Mouse (Mus musculus): Measurements from ENCODE around the gene Gapt. TPM values are rescaled to one million over a fixed set of nuclear protein-coding genes. Genes with fewer than 3 reads are reported as not detected.
"Not testable (repeated sequence)": the region's sequence is repeated elsewhere in the genome, so short reads cannot be mapped to it uniquely, and the experiment has no call there.

Gene Gapt
- polyA plus RNA-seq, 1 experiment from 2014 or later: 0.59 TPM

DNA sequence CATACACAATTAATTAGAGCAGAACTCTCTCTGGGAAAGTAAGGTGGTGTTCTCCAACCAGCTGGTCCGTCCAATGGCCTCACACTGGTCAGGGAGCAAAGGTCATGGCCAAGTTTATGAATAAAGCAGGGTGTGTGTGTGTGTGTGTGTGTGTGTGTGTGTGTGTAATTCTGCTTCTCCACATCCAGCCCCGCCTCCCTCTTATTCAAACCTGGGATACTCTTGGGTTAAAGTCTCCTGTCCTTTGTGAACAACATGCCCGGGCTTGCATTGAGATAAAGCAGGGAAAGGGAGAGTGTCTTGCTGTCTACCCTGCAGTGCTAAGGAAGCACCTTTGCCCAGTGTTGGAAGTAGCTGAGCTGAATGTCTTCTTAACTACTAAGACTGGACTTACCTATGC, 35.6 kb upstream of the Gapt start:
- H3K4me1 ChIP-seq (replicated peaks): 0 out of 2 replicates have a peak, but pooled peaks cover 2% of the 10 kb centered on the region
- H3K4me3 ChIP-seq (replicated peaks): no peak overlapping the region
- no peak overlapping the region for H3K27ac ChIP-seq
- no peaks in the 10 kb centered on the region for H3K9me3 ChIP-seq
- WGBS: 37% methylated on average over 3 of the region's 3 CpGs
- no peak overlapping the region for H3K9ac ChIP-seq
- H3K4me2 ChIP-seq (replicated peaks): no peak overlapping the region
- peaks cover under 1% of the 10 kb centered on the region; the same call in 1 of the 2 replicates for H3K36me3 ChIP-seq
- H3K27me3 ChIP-seq (replicated peaks): no peaks in the 10 kb centered on the region
- ATAC-seq: no peak

DNA sequence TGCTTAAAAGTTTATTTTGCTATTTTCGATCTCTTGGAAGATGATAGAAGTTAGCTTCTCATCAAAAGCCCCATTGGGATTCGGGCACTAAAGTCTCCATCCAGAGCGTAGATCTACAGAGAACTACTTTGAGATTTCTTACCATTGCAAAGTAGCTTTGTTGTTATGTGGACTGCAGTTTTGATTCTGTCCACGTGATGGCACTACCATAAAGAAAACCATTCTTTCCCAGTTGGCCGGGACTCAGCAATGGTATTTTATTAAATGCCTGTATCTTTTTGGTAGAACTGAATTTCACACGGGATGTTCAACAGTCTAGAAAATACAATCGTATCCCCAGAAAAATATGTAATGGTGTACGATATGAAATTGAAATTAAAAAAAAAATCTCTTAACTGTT, 35.2 kb upstream of the Gapt start:
- H3K4me3 ChIP-seq (replicated peaks): no peak overlapping the region
- H3K9me3 ChIP-seq: no peaks in the 10 kb centered on the region
- H3K9ac ChIP-seq: no peak overlapping the region
- H3K4me1 ChIP-seq (replicated peaks): 0 out of 2 replicates have a peak, but pooled peaks cover 2% of the 10 kb centered on the region
- 19% methylated on average over 8 of the region's 8 CpGs for WGBS
- no peak overlapping the region for H3K4me2 ChIP-seq (replicated peaks)
- no peaks in the 10 kb centered on the region for H3K27me3 ChIP-seq (replicated peaks)
- H3K36me3 ChIP-seq: no peaks in the 10 kb centered on the region
- ATAC-seq: no peak
- no peak overlapping the region for H3K27ac ChIP-seq

DNA sequence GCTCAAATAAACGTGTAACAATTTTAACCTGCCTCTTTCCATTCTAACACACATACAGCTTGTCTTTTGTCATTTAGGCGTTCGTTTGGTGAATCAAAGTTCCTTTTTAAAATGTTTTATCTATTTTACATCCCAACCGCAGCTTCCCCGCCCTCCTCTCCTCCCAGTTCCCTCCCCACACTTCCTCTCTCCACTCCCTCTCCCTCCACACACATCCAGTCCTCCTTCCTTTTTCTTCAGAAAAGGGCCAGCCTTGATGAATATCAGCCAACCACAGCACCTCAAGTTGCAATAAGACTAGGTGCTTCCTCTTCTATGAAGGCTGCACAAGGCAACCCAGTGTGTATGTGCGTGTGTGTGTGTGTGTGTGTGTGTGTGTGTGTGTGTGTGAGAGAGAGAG, 27.5 kb upstream of the Gapt start:
- Histone ChIP-seq H3K9me3 (no peaks in the 10 kb centered on the region), H3K4me1 (replicated peaks) (no peaks in the 10 kb centered on the region), H3K9ac (no peak overlapping the region), H3K27ac (no peak overlapping the region), H3K27me3 (replicated peaks) (no peaks in the 10 kb centered on the region), H3K4me2 (replicated peaks) (no peak overlapping the region), H3K36me3 (no peaks in the 10 kb centered on the region), H3K4me3 (replicated peaks) (no peak overlapping the region)
- 68% methylated on average over 6 of the region's 6 CpGs for WGBS
- ATAC-seq: no peak

DNA sequence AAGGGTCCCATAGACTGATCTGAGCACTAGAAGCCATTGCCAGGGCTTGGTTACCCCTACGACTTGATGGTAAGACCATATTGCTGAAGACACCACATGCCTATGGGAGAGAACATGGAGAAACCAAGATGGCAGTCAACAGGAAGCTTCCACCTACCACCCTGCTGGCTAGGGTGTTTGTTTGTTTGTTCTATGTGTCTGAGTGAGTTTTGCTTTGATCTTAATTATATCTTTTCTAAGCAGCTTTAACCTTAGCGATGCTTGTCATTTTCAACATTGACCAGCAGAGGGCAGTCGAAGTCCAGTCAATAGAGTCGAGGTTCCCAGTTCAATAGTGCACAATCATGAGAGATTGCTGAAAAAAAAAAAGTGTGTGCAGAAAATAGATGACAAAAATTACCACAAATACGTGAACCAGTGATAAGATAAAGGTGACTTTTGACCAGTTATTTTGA, 25.5 kb upstream of the Gapt start:
- Histone ChIP-seq H3K9me3 (no peaks in the 10 kb centered on the region), H3K4me1 (replicated peaks) (no peaks in the 10 kb centered on the region), H3K27me3 (replicated peaks) (no peaks in the 10 kb centered on the region), H3K9ac (no peak overlapping the region), H3K36me3 (no peaks in the 10 kb centered on the region), H3K27ac (no peak overlapping the region), H3K4me2 (replicated peaks) (no peak overlapping the region), H3K4me3 (replicated peaks) (no peak overlapping the region)
- peak; percentile 23; the same call in 1 of the 2 replicates for ATAC-seq
- WGBS: 20% methylated on average over 5 of the region's 5 CpGs

DNA sequence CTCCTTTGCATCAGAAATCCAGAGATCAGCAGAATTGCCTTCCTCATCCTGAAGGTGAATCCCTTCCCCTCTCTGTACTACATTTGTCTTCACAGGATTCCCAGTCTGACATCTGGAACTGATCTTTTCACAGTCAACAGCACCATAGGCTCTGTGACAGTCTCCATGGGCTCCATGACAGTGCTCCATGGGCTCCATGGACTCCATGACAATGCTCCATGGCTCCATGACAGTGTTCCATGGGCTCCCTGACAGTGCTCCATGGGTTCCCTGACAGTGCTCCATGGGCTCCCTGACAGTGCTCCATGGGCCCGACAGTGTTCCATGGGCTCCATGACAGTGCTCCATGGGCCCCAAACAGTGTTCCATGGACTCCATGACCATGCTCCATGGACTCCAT, 12.7 kb upstream of the Gapt start:
- H3K4me3 ChIP-seq (replicated peaks): no peak overlapping the region
- H3K27ac ChIP-seq: no peak overlapping the region
- no peak for ATAC-seq
- H3K4me1 ChIP-seq (replicated peaks): no peaks in the 10 kb centered on the region
- no peak overlapping the region for H3K4me2 ChIP-seq (replicated peaks)
- no peaks in the 10 kb centered on the region for H3K36me3 ChIP-seq
- 95% methylated on average over 1 of the region's 1 CpGs for WGBS
- no peaks in the 10 kb centered on the region for H3K9me3 ChIP-seq
- H3K27me3 ChIP-seq (replicated peaks): no peaks in the 10 kb centered on the region
- no peak overlapping the region for H3K9ac ChIP-seq

DNA sequence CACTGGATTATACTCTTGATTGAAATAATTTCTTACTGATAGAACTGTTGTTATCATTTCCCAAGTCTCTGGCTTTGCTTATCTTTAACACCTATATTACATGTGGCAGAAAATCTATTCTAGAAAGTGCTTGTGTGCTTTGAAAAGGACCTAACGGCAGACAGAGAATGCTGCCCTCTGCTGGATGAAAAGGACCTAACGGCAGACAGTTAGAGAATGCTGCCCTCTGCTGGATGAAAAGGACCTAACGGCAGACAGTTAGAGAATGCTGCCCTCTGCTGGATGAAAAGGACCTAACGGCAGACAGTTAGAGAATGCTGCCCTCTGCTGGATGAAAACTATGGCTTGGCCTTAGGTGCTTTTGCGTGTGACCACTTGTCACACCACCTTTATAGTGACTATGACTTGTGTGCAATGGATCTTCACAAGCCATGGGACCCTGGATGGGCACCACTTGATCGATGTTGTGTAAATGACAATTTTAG, 11.6 kb upstream of the Gapt start:
- not testable (repeated sequence) for H3K4me1 ChIP-seq (replicated peaks); H3K4me3 ChIP-seq (replicated peaks); H3K27ac ChIP-seq; H3K9ac ChIP-seq; ATAC-seq; H3K4me2 ChIP-seq (replicated peaks); H3K27me3 ChIP-seq (replicated peaks); H3K9me3 ChIP-seq; H3K36me3 ChIP-seq
- 59% methylated on average over 6 of the region's 6 CpGs for WGBS

DNA sequence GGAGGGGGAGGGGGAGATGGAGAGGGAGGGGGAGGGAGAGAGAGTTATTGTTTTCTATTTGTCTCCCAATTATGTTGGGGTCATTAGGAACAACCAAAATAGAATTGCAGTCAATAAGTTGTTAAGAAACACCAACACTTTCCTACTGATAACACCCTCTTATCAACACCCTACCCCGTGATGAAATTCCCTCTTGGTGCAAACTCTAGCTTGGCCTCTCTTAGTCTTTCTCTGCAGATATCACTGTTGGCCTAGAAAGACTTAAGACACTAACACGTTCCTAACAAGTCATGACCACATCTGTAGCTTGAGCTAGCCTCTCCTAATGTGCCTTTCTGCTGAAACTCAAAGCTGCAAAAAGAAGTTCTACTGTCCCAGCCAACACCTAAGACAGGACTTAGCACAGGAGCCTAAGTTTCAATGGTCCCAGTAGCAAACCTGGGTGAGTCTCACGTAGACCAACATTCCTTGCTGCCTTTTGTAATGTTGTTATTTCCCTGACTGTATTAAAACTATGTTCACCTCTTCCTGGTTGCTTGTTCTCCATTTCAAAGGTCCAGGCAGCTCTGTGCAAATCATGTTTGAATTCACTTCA, 11.1 kb upstream of the Gapt start:
- Histone ChIP-seq H3K4me2 (replicated peaks) (no peak overlapping the region), H3K9ac (no peak overlapping the region), H3K9me3 (no peaks in the 10 kb centered on the region), H3K4me3 (replicated peaks) (no peak overlapping the region), H3K4me1 (replicated peaks) (no peaks in the 10 kb centered on the region), H3K27ac (no peak overlapping the region), H3K36me3 (no peaks in the 10 kb centered on the region), H3K27me3 (replicated peaks) (no peaks in the 10 kb centered on the region)
- 85% methylated on average over 3 of the region's 3 CpGs for whole genome bisulfite sequencing
- no peak for ATAC-seq

DNA sequence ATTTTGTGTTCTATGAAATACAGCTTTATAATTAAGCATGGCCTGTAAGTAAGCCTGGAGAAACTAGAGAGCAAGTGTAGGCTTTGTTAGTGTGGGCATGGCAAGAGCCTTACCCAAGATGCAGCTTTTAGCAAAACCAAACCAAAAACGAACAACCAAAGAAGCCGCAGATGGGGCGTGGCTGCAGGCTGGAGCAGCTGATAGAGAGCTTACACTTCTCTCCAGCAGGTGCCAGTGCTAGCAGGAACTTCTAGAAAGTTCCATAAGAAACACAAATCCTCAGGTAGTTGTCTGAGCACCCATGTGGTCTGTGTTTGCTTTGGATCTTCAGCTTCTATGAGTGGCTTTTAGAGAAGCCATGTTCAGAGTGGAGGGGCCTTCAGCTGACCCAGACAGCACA, 9.5 kb upstream of the Gapt start:
- no peak overlapping the region for H3K4me3 ChIP-seq (replicated peaks)
- no peaks in the 10 kb centered on the region for H3K27me3 ChIP-seq (replicated peaks)
- no peaks in the 10 kb centered on the region for H3K4me1 ChIP-seq (replicated peaks)
- no peak for ATAC-seq
- H3K27ac ChIP-seq: no peak overlapping the region
- H3K9ac ChIP-seq: no peak overlapping the region
- 84% methylated on average over 3 of the region's 3 CpGs for WGBS
- no peak overlapping the region for H3K4me2 ChIP-seq (replicated peaks)
- no peaks in the 10 kb centered on the region for H3K9me3 ChIP-seq
- no peaks in the 10 kb centered on the region for H3K36me3 ChIP-seq

DNA sequence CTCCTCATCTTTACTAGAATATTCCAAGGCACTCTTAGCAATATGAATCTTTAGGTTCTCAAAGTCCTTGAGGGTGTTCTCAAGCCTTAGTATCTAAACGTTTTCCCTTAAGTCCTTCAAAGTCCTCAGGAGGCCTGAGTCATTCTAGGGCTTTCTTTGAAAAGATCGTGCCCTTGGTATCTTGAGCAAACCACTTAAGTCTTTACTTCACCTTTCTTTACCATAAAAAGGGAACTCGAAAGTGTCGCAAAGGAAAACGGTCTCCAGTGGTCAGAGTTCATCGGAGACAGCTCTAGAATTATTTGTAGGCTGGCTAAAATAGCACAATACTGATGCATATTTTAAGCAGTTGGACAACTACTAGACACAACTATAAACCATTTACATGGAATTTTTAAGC, 6.7 kb upstream of the Gapt start:
- H3K9ac ChIP-seq: no peak overlapping the region
- H3K4me1 ChIP-seq (replicated peaks): no peaks in the 10 kb centered on the region
- no peak overlapping the region for H3K27ac ChIP-seq
- no peaks in the 10 kb centered on the region for H3K36me3 ChIP-seq
- H3K27me3 ChIP-seq (replicated peaks): no peaks in the 10 kb centered on the region
- 70% methylated on average over 6 of the region's 6 CpGs for WGBS
- ATAC-seq: no peak
- H3K4me3 ChIP-seq (replicated peaks): no peak overlapping the region
- H3K9me3 ChIP-seq: no peaks in the 10 kb centered on the region
- no peak overlapping the region for H3K4me2 ChIP-seq (replicated peaks)

DNA sequence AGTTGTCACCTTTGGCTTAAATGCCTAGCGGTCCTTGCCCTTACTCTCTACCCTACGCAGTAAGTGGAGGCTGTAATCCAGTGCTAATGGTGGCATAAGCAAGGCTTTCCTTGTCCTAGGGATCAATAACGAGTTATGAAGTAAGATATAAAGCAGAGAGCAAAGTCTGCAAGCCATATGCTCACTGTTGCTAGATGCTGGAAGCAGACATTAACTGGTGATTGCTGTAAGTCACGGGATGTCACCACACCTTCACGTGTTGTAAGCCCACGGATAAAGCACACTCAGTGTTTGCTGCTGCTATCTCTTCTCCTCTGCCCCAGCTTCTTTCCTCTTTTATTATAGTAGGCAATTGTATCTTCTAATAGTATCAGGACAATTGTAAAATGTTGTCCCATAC, 5.9 kb downstream of the Gapt start:
- no peaks in the 10 kb centered on the region for H3K4me1 ChIP-seq (replicated peaks)
- no peak overlapping the region for H3K4me3 ChIP-seq (replicated peaks)
- H3K4me2 ChIP-seq (replicated peaks): no peak overlapping the region
- no peak overlapping the region for H3K27ac ChIP-seq
- H3K9me3 ChIP-seq: no peaks in the 10 kb centered on the region
- H3K36me3 ChIP-seq: no peaks in the 10 kb centered on the region
- 73% methylated on average over 6 of the region's 6 CpGs for WGBS
- no peaks in the 10 kb centered on the region for H3K27me3 ChIP-seq (replicated peaks)
- H3K9ac ChIP-seq: no peak overlapping the region
- peak; percentile 90 for ATAC-seq

DNA sequence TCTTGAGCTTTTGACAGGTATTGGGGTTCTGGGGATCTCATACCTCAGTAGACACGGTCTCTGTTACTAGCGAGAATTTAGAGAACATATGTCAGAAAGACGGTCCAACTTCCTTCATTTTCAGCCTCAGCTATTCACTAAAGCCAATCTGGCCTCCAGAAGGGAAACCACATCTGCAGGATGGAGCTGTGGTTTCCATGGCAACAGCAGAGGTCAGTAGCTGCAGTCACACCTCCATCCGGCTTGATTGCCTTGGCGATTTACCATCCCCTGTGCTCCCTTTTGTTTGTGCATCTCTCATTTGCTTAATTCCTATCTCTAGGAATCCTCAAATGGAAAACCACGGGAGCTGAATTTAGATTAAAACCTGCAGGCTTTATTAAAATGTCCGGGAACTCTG, 10.3 kb downstream of the Gapt start:
- no peaks in the 10 kb centered on the region for H3K27me3 ChIP-seq (replicated peaks)
- 51% methylated on average over 7 of the region's 7 CpGs for WGBS
- no peaks in the 10 kb centered on the region for H3K9me3 ChIP-seq
- H3K9ac ChIP-seq: no peak overlapping the region
- H3K4me2 ChIP-seq (replicated peaks): no peak overlapping the region
- no peak overlapping the region for H3K27ac ChIP-seq
- no peak for ATAC-seq
- H3K36me3 ChIP-seq: no peaks in the 10 kb centered on the region
- H3K4me1 ChIP-seq (replicated peaks): no peaks in the 10 kb centered on the region
- H3K4me3 ChIP-seq (replicated peaks): no peak overlapping the region

DNA sequence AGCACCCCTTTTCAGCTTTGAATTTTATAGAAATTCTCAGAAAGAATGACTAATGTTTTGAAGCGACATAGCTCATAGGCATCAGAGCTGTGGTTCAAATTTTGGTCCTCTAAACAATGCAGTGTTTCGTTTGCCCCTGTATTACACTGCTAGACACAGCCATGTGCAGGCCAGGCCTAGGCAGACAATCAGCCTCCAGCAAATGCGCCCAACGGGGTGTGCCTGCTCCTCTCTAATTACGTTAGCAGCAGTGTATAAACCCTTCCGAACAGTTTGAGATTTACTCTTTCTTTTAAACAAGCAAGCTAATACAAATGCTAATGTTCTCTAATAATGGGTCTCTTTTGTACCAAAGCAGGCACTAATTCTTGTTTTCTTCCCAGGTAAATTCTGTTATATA, 14.4 kb downstream of the Gapt start:
- no peak overlapping the region for H3K4me2 ChIP-seq (replicated peaks)
- WGBS: 77% methylated on average over 6 of the region's 6 CpGs
- no peaks in the 10 kb centered on the region for H3K27me3 ChIP-seq (replicated peaks)
- no peak overlapping the region for H3K4me3 ChIP-seq (replicated peaks)
- no peak overlapping the region for H3K27ac ChIP-seq
- no peak for ATAC-seq
- H3K4me1 ChIP-seq (replicated peaks): no peaks in the 10 kb centered on the region
- no peaks in the 10 kb centered on the region for H3K36me3 ChIP-seq
- no peaks in the 10 kb centered on the region for H3K9me3 ChIP-seq
- H3K9ac ChIP-seq: no peak overlapping the region

DNA sequence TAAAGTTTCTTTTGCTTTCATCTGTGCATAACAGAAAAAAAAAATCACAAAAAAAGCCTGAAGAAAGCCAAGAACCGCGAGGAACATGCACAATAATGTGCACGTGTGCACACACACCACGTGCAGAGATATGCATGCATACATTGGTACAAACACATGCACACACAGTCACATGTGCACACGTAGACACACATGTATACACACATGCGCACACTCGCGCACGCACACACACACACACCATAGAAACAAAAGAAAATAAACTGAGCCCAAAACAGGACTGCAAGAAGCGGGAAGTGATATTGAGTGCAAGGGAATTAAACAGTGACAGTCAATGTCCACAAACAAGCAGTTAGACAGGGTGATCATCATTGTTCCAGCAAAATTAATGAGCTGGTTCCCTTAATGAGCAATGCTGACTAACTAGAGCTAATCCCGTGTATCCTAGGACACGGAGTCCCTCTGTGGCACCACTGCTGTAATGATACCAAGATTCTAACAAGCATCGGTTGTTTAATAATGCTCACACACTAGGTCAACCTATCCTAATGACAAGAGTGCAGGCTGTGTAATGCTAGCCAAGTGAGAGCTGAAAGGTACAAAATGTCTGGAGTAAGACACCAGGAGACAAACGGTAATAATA, 23.9 kb downstream of the Gapt start:
- 92% methylated on average over 14 of the region's 14 CpGs for WGBS
- no peak overlapping the region for H3K9ac ChIP-seq

More for the DNA sequence above, 23.9 kb downstream of the Gapt start:
- Histone ChIP-seq H3K4me3 (replicated peaks) (no peak overlapping the region), H3K4me2 (replicated peaks) (no peak overlapping the region), H3K27me3 (replicated peaks) (no peaks in the 10 kb centered on the region), H3K27ac (no peak overlapping the region), H3K36me3 (no peaks in the 10 kb centered on the region), H3K9me3 (no peaks in the 10 kb centered on the region), H3K4me1 (replicated peaks) (no peaks in the 10 kb centered on the region)
- ATAC-seq: no peak
